Mouse (Mus musculus) intestine, embryonic 14.5 days (tissue): ENCODE measurements around the gene Zkscan16. TPM values are rescaled to one million over a fixed set of nuclear protein-coding genes. Genes with fewer than 3 reads are reported as not detected.

Experiments used
- ATAC-seq: fragments of 200-750 bp; cut with Nextera tagmentation; replicated peaks from 2 replicates; pipeline ENCODE4 v1.8.0; 2017; ENCODE audit warnings: low read depth, moderate number of reproducible peaks, moderate TSS enrichment, moderate library complexity; ENCODE audit not compliant: low FRiP score, low TSS enrichment
- DNase-seq: peaks from one replicate; pipeline ENCODE4 v3.0.0-alpha.2; 2018; ENCODE audit warnings: low spot score
- H3K27ac ChIP-seq: fragments of 300-500 bp; sonication (generic); 2 replicates; pipeline ENCODE4 v1.5.1; 2014; ENCODE audit warnings: low read depth, mild to moderate bottlenecking, control low read depth
- H3K27me3 ChIP-seq: fragments of 300-500 bp; sonication (generic); replicated peaks from 2 replicates; pipeline ENCODE4 v1.6.1; 2014; ENCODE audit warnings: low read length, control low read depth; ENCODE audit not compliant: control insufficient read depth, insufficient read depth
- H3K36me3 ChIP-seq: fragments of 300-500 bp; sonication (generic); 2 replicates; pipeline ENCODE4 v1.6.1; 2014; ENCODE audit warnings: low read length, control low read depth; ENCODE audit not compliant: control insufficient read depth, insufficient read depth
- H3K4me1 ChIP-seq: fragments of 300-500 bp; sonication (generic); replicated peaks from 2 replicates; pipeline ENCODE4 v1.6.1; 2014; ENCODE audit warnings: low read length, control low read depth, mixed read lengths; ENCODE audit not compliant: control insufficient read depth, insufficient read depth
- H3K4me2 ChIP-seq: fragments of 300-500 bp; sonication (generic); 2 replicates; pipeline ENCODE4 v1.6.1; 2014; ENCODE audit warnings: low read length
- H3K4me3 ChIP-seq: fragments of 300-500 bp; sonication (generic); 2 replicates; pipeline ENCODE4 v1.5.1; 2014; ENCODE audit warnings: low read depth, low read length, control low read depth, mixed read lengths
- H3K9ac ChIP-seq: fragments of 300-500 bp; sonication (generic); 2 replicates; pipeline ENCODE4 v1.6.1; 2014; ENCODE audit warnings: mild to moderate bottlenecking, low read length
- H3K9me3 ChIP-seq: fragments of 300-500 bp; sonication (generic); 2 replicates; pipeline ENCODE4 v1.6.1; 2016; ENCODE audit warnings: low read length, control low read depth; ENCODE audit not compliant: control insufficient read depth
- WGBS: fragments of 180-500 bp; shearing (Covaris S2); extraction: QIAGEN DNeasy Blood & Tissue Kit; methylation state at CpG from one replicate; pipeline ENCODE4 v1.1.7; 2014; 5-methylcytosine and 5-hydroxymethylcytosine counted together
- polyA plus RNA-seq: library from polyadenylated mRNA; unstranded; fragments of >200 nt; fragmentation: Nextera tagmentation; extraction: Ambion mirVana; gene quantifications from 2 replicates; pipeline ENCODE4 v1.2.1, GENCODE M21; 2014

Gene Zkscan16
- polyA plus RNA-seq, 1 experiment from 2014 or later, result 0.73 TPM

- DNase-seq, result no peak
- no peaks in the 10 kb centered on the region for H3K36me3 ChIP-seq
- H3K4me1 ChIP-seq, result no peaks in the 10 kb centered on the region
- WGBS, result 82% methylated on average over 6 of the region's 6 CpGs
- H3K9me3 ChIP-seq, result no peaks in the 10 kb centered on the region
- no peaks in the 10 kb centered on the region for H3K27me3 ChIP-seq
- H3K27ac ChIP-seq, result no peak overlapping the region
- no peak overlapping the region for H3K4me2 ChIP-seq
- no peak overlapping the region for H3K4me3 ChIP-seq
- H3K9ac ChIP-seq, result no peak overlapping the region
- no peak for ATAC-seq
Observed at GRCm38 (mm10) chr4:58932541-58932940, 10.9 kb upstream of the Zkscan16 start.

DNA sequence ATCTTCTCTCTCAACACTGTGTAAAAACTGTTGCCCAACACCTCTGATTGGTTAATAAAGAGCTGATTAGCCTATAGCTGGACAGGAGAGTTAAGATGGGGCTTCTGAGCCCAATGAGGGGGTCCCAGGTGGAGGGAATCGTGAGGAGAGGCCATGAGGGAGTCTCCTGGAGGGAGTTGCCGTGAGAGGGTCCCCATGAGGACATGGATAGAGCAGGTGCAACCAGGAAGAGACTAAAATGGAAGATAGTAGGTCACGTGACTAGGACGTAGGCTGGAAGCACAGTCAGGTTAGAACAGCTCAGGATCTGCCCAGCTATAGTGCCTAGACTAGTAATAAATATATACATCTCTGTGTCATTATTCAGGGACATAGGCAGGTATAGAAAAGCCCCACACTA, 9.1 kb upstream of the Zkscan16 start:
- Histone ChIP-seq H3K27ac (no peak overlapping the region), H3K36me3 (no peaks in the 10 kb centered on the region), H3K4me2 (no peak overlapping the region), H3K4me3 (no peak overlapping the region), H3K9me3 (no peaks in the 10 kb centered on the region), H3K9ac (no peak overlapping the region), H3K4me1 (no peaks in the 10 kb centered on the region), H3K27me3 (no peaks in the 10 kb centered on the region)
- 76% methylated on average over 4 of the region's 4 CpGs for WGBS
- DNase-seq (no peak), ATAC-seq (no peak)

- DNase-seq (no peak), ATAC-seq (peak; percentile 66; the same call in 1 of the 2 replicates)
- WGBS, result 23% methylated on average over 15 of the region's 15 CpGs
- H3K4me1 ChIP-seq, result no peaks in the 10 kb centered on the region
- H3K9me3 ChIP-seq, result no peaks in the 10 kb centered on the region
- no peaks in the 10 kb centered on the region for H3K36me3 ChIP-seq
- no peaks in the 10 kb centered on the region for H3K27me3 ChIP-seq
- no peak overlapping the region for H3K4me3 ChIP-seq
- H3K27ac ChIP-seq, result no peak overlapping the region
- no peak overlapping the region for H3K4me2 ChIP-seq
- H3K9ac ChIP-seq, result no peak overlapping the region
Observed at GRCm38 (mm10) chr4:58934746-58935476, 8.5 kb upstream of the Zkscan16 start.

GRCm38 (mm10) chr4:58935846-58936245, 7.6 kb upstream of the Zkscan16 start:
- Histone ChIP-seq H3K4me1 (no peaks in the 10 kb centered on the region), H3K4me2 (no peak overlapping the region), H3K27ac (no peak overlapping the region), H3K4me3 (no peak overlapping the region), H3K27me3 (no peaks in the 10 kb centered on the region), H3K9ac (no peak overlapping the region), H3K9me3 (no peaks in the 10 kb centered on the region), H3K36me3 (no peaks in the 10 kb centered on the region)
- 77% methylated on average over 3 of the region's 3 CpGs for WGBS
- DNase-seq (no peak), ATAC-seq (no peak)

DNA sequence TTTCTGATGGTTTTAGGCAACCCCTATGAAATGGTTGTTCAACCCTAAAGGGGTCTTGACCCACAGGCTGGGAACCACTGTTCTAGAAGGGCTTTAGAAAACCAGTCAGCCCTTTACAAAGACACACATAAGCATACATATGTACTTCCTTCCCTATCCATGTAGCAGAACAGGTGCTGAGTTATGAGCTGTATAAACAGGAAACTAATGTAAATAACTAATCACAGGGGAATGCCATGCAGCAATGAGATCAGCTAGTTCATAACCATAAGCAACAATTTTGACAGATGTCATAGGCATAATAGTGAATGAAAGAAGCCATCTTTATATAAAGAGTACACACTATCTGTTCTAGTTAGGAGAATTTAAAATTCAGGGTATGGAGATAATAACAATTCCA, 1.8 kb upstream of the Zkscan16 start:
- DNase-seq, result no peak

DNA sequence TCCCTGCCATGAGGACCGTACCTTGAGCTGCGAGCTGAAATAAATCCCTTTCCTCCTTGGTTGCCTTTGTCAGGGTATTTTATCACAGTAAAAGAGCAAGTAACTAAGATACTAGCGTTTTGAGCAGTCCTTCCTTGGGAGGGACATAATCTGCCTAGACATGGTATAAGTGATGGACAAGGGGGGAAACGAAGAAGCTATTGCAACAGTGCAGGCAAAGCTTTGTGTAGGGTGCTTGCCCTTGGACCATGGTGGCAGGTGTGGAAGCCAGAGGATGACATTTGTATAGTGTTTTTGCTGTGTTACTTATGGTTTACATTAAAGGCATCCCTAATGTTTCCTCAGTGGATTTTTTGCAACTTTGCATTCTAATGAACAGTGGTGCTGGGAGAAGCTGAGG, 486 bp upstream of the Zkscan16 start:
- H3K9me3 ChIP-seq, result no peaks in the 10 kb centered on the region
- peaks cover 4% of the 10 kb centered on the region for H3K27me3 ChIP-seq
- DNase-seq, result no peak
- H3K4me2 ChIP-seq, result peak overlapping the region; percentile 94
- H3K4me1 ChIP-seq, result 0 out of 2 replicates have a peak, but pooled peaks cover 4% of the 10 kb centered on the region
- H3K4me3 ChIP-seq, result peak overlapping the region; percentile 68
- no peak overlapping the region for H3K27ac ChIP-seq
- 80% methylated on average over 4 of the region's 4 CpGs for WGBS
- no peak for ATAC-seq
- no peaks in the 10 kb centered on the region for H3K36me3 ChIP-seq
- peak overlapping the region; percentile 53 for H3K9ac ChIP-seq

More for the DNA sequence above, 1.8 kb upstream of the Zkscan16 start:
- no peak overlapping the region for H3K9ac ChIP-seq
- no peaks in the 10 kb centered on the region for H3K36me3 ChIP-seq
- H3K9me3 ChIP-seq, result no peaks in the 10 kb centered on the region
- H3K27me3 ChIP-seq, result peaks cover 4% of the 10 kb centered on the region
- no peak overlapping the region for H3K27ac ChIP-seq
- H3K4me3 ChIP-seq, result no peak overlapping the region
- no peak for ATAC-seq
- H3K4me1 ChIP-seq, result 0 out of 2 replicates have a peak, but pooled peaks cover 4% of the 10 kb centered on the region
- no peak overlapping the region for H3K4me2 ChIP-seq

DNA sequence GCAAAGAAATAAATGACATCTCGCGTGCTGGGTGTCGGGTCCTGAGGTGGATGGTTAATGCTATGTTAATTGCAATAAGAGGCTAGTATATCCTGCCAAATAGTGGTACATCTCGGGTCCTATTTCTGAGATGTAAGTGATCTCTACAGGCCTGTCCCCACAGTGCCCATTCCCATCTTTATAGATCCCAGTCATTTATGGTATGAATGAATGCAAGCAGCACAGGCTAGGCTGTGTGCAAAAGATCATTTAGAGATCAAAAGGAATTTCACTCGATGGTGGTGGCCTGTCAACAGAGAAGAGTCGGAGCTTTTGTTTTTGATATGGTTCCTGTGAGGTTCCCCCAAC, 752 bp downstream of the Zkscan16 start:
- Histone ChIP-seq H3K36me3 (no peaks in the 10 kb centered on the region), H3K4me2 (peak overlapping the region; percentile 94), H3K4me3 (peak overlapping the region; percentile 68), H3K9ac (no peak overlapping the region; the same call in 1 of the 2 replicates), H3K4me1 (0 out of 2 replicates have a peak, but pooled peaks cover 4% of the 10 kb centered on the region), H3K27ac (no peak overlapping the region), H3K9me3 (no peaks in the 10 kb centered on the region), H3K27me3 (peaks cover 4% of the 10 kb centered on the region)
- no peak for DNase-seq
- ATAC-seq, result peak; percentile 10; the same call in 1 of the 2 replicates
- WGBS, result 11% methylated on average over 6 of the region's 6 CpGs

DNA sequence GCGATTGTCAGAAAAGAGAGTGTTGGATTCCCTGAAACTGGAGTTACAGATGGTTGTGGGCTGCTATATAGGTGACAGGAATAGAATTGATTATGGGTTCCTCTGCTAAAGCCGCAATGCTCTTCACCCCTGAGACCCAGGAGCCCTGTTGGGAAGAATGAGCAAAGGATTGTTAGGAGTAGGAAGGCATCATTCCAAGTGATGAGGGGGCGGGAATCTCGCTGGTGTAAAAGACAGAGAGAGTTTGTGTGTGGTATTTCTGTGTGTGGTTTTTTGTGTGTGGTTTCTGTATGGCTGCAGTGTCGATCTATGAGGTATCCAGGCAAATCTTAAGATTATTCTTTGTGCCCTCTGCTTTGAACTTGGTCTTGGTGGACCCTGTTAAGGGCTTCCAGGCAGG, 1.3 kb downstream of the Zkscan16 start:
- WGBS, result 65% methylated on average over 5 of the region's 5 CpGs
- 0 out of 2 replicates have a peak, but pooled peaks cover 4% of the 10 kb centered on the region for H3K4me1 ChIP-seq
- H3K9me3 ChIP-seq, result no peaks in the 10 kb centered on the region
- DNase-seq (no peak), ATAC-seq (no peak)
- H3K36me3 ChIP-seq, result no peaks in the 10 kb centered on the region
- H3K4me2 ChIP-seq, result no peak overlapping the region; the same call in 1 of the 2 replicates
- no peak overlapping the region for H3K4me3 ChIP-seq
- H3K27ac ChIP-seq, result no peak overlapping the region
- peaks cover 4% of the 10 kb centered on the region for H3K27me3 ChIP-seq
- H3K9ac ChIP-seq, result no peak overlapping the region

- H3K27ac ChIP-seq, result no peak overlapping the region
- peak; percentile 23 for DNase-seq
- 91% methylated on average over 4 of the region's 4 CpGs for WGBS
- H3K4me3 ChIP-seq, result no peak overlapping the region
- no peak overlapping the region for H3K9ac ChIP-seq
- H3K36me3 ChIP-seq, result no peaks in the 10 kb centered on the region
- H3K4me1 ChIP-seq, result 0 out of 2 replicates have a peak, but pooled peaks cover 4% of the 10 kb centered on the region
- H3K27me3 ChIP-seq, result peaks cover 4% of the 10 kb centered on the region
- H3K4me2 ChIP-seq, result no peak overlapping the region
- H3K9me3 ChIP-seq, result no peaks in the 10 kb centered on the region
- ATAC-seq, result no peak
Observed at GRCm38 (mm10) chr4:58948391-58948790, 5.0 kb downstream of the Zkscan16 start.
